Mouse (Mus musculus) G1E (cell line): ENCODE measurements around the gene Pdlim4.

Experiments used
- CTCF ChIP-seq: IDR thresholded peaks from 2 replicates; pipeline ENCODE4 v1.5.1; 2012; ENCODE audit warnings: low read depth, low read length, inconsistent platforms, mixed read lengths
- GATA1 ChIP-seq: IDR thresholded peaks from 2 replicates; pipeline ENCODE4 v1.6.1; 2012; ENCODE audit warnings: borderline replicate concordance, low read length, inconsistent platforms, mixed read lengths
- POLR2AphosphoS5 ChIP-seq: IDR thresholded peaks from 2 replicates; pipeline ENCODE4 v1.6.1; 2012; ENCODE audit warnings: low read depth, low read length, inconsistent platforms; ENCODE audit not compliant: insufficient replicate concordance
- TAL1 ChIP-seq: conservative IDR thresholded peaks from 2 replicates; pipeline ENCODE4 v1.6.1; 2012; ENCODE audit warnings: low read depth, low read length, inconsistent platforms, mixed read lengths

GRCm38 (mm10) chr11:54065915-54066178 is 3.0 kb downstream of the Pdlim4 start:
- TF ChIP-seq CTCF, result no peak
- TF ChIP-seq GATA1, result no peak
- no peak for TF ChIP-seq TAL1
- no peak for TF ChIP-seq POLR2AphosphoS5
